30 mouse cellular contexts compared by ENCODE assay signal in the genomic region with DNA sequence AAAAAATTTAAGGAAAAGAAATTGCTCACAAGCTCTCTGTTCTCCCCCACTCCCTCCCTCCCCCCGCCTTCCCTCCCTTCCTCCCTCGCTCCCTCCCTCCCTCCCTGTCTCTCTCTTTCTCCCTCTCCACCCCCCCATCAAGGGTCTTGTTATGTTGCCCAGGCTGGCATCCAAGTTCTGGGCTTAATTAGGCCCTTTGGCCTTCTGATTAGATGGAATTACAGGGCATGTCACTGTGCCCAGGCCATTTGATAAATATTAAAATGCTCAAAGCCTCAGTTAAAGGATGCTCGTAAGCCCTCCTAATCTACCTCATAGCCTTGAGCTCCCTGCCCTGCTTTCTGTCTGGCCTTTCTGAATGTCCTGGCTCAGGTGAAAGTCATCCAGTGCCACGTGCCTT. TPM values are rescaled to one million over a fixed set of nuclear protein-coding genes. Genes with fewer than 3 reads are reported as not detected.
"Had no signal": no experiment of that assay in that cellular context is flagged by ENCODE, and none has a peak within 500 bp of the region (broad histone marks: within the 10 kb centered on the region; RNA-seq: fewer than 3 reads in every experiment).

No protein-coding gene starts in this region.

- H3K4me3 ChIP-seq: embryonic facial prominence, embryonic 10.5 days; embryonic facial prominence, embryonic 12.5 days; embryonic facial prominence, embryonic 13.5 days; embryonic facial prominence, embryonic 15.5 days; erythroblast, embryonic 14.5 days; forebrain, embryonic 10.5 days; forebrain, embryonic 12.5 days; forebrain, embryonic 13.5 days; forebrain, embryonic 15.5 days; gastrocnemius, adult 2 months; heart, adult 2 months had no signal

- H3K27ac ChIP-seq: embryonic facial prominence, embryonic 10.5 days; embryonic facial prominence, embryonic 12.5 days; embryonic facial prominence, embryonic 13.5 days; embryonic facial prominence, embryonic 15.5 days; forebrain, embryonic 10.5 days; forebrain, embryonic 12.5 days; forebrain, embryonic 13.5 days; forebrain, embryonic 15.5 days; gastrocnemius, adult 2 months; heart, adult 2 months had no signal

- ATAC-seq: forebrain, embryonic 13.5 days; forebrain, embryonic 15.5 days; forebrain, postnatal 0 days had no signal

- H3K27me3 ChIP-seq: embryonic facial prominence, embryonic 12.5 days; embryonic facial prominence, embryonic 13.5 days; embryonic facial prominence, embryonic 15.5 days; forebrain, embryonic 12.5 days; forebrain, embryonic 13.5 days; forebrain, embryonic 15.5 days had no signal

- H3K4me1 ChIP-seq: embryonic facial prominence, embryonic 10.5 days; embryonic facial prominence, embryonic 12.5 days; embryonic facial prominence, embryonic 13.5 days; embryonic facial prominence, embryonic 15.5 days; forebrain, embryonic 10.5 days; forebrain, embryonic 12.5 days had no signal

- H3K4me2 ChIP-seq: embryonic facial prominence, embryonic 12.5 days; embryonic facial prominence, embryonic 13.5 days; embryonic facial prominence, embryonic 15.5 days; forebrain, embryonic 12.5 days; forebrain, embryonic 13.5 days; forebrain, embryonic 15.5 days had no signal

- H3K9ac ChIP-seq: embryonic facial prominence, embryonic 12.5 days; embryonic facial prominence, embryonic 13.5 days; embryonic facial prominence, embryonic 15.5 days; forebrain, embryonic 12.5 days; forebrain, embryonic 13.5 days; forebrain, embryonic 15.5 days; forebrain, postnatal 0 days had no signal

- H3K9me3 ChIP-seq: embryonic facial prominence, embryonic 10.5 days; embryonic facial prominence, embryonic 12.5 days; embryonic facial prominence, embryonic 13.5 days; embryonic facial prominence, embryonic 15.5 days; forebrain, embryonic 10.5 days; forebrain, embryonic 12.5 days; forebrain, embryonic 13.5 days; forebrain, embryonic 15.5 days had no signal

- DNase-seq: cerebellum, adult 8-10 months; cerebellum, adult 9-10 months; cerebellum, adult 9-11 months; cerebellum, postnatal 10 days; cerebellum, postnatal 14 days; cerebellum, postnatal 25 days; cerebellum, postnatal 36 days; embryo, embryonic 11 days; forebrain, postnatal 0 days; gastrocnemius, adult 2 months; gastrocnemius, postnatal 10 days; gastrocnemius, postnatal 14 days; gastrocnemius, postnatal 25 days; gastrocnemius, postnatal 36 days; heart, adult 11 months; heart, adult 18-20 months; heart, adult 2 months had no signal

RNA-seq across cellular contexts. Expression of a gene that starts 53.9 kb away (rescaled TPM):
- total RNA-seq: common myeloid progenitor, adult 5-6 weeks; granulocyte monocyte progenitor cell, adult 5-6 weeks; heart, adult 2 months; heart, adult 8-10 months had no signal
- polyA plus RNA-seq: embryonic facial prominence, embryonic 10.5 days; embryonic facial prominence, embryonic 11.5 days; erythroblast, embryonic 14.5 days; forebrain, embryonic 10.5 days had no signal
